Comparison of ENCODE assay signal across 18 mouse cellular contexts in genomic region chr9:120149222-120149828, GRCm38 (mm10). TPM values are rescaled to one million over a fixed set of nuclear protein-coding genes. Genes with fewer than 3 reads are reported as not detected.
A peak's percentile ranks its signal among the peaks of the same experiment; 100 is the strongest.
DNase-seq lines count a peak whose midpoint lies in the region; ATAC-seq and TF ChIP-seq lines count a peak whose summit lies in the region.
"Had no signal": no experiment of that assay in that cellular context is flagged by ENCODE, and none has a peak within 500 bp of the region (broad histone marks: within the 10 kb centered on the region; RNA-seq: fewer than 3 reads in every experiment).

Mobp (plus strand) TSS chr9:120149707.

- H3K9ac ChIP-seq in forebrain, postnatal 0 days, result no peak within 1 kb of the TSS
- H3K9ac ChIP-seq: heart, embryonic 13.5 days; limb, embryonic 12.5 days had no signal

- DNase-seq in forebrain, embryonic 10.5 days (ENCODE audit: extremely low spot score, low spot score), result no peak
- DNase-seq in forebrain, postnatal 0 days, result no peak
- peak; percentile 31 for DNase-seq in retina, postnatal 1 day
- no peak for DNase-seq in retina, embryonic 14.5 days (ENCODE audit: low spot score)
- no peak for DNase-seq in layer of hippocampus, postnatal 36 days
- DNase-seq in kidney, adult 8-10 months, result no peak
- no peak for DNase-seq in right cerebral cortex, postnatal 14 days
- DNase-seq: adrenal gland, adult 2 months; B cell, adult 2 months; gastrocnemius, postnatal 14 days; kidney, adult 18-20 months; lung, adult 2 months; thymus, postnatal 14 days had no signal

- H3K27ac ChIP-seq in forebrain, embryonic 10.5 days, result peak within 1 kb of the TSS; percentile 72
- H3K27ac ChIP-seq in forebrain, postnatal 0 days (ENCODE audit: low read depth, low read length), result no peak within 1 kb of the TSS
- H3K27ac ChIP-seq: heart, embryonic 13.5 days; hindbrain, embryonic 10.5 days; limb, embryonic 12.5 days had no signal

- 48% methylated on average over 11 of the region's 11 CpGs for WGBS in forebrain, embryonic 10.5 days
- 22% methylated on average over 11 of the region's 11 CpGs for WGBS in forebrain, postnatal 0 days

- no peaks in the 10 kb centered on the region for H3K9me3 ChIP-seq in forebrain, embryonic 10.5 days
- no peaks in the 10 kb centered on the region for H3K9me3 ChIP-seq in forebrain, postnatal 0 days (ENCODE audit: low read length)
- H3K9me3 ChIP-seq: heart, embryonic 13.5 days; hindbrain, embryonic 10.5 days; limb, embryonic 12.5 days had no signal

- peaks cover 14% of the 10 kb centered on the region for H3K4me1 ChIP-seq in forebrain, embryonic 10.5 days
- no peaks in the 10 kb centered on the region for H3K4me1 ChIP-seq in forebrain, postnatal 0 days (ENCODE audit: insufficient read depth)
- H3K4me1 ChIP-seq: heart, embryonic 13.5 days; limb, embryonic 12.5 days had no signal

- no peaks in the 10 kb centered on the region for H3K36me3 ChIP-seq in forebrain, embryonic 10.5 days (replicated peaks)
- H3K36me3 ChIP-seq in forebrain, postnatal 0 days (ENCODE audit: insufficient read depth), result no peaks in the 10 kb centered on the region
- H3K36me3 ChIP-seq: heart, embryonic 13.5 days; hindbrain, embryonic 10.5 days; limb, embryonic 12.5 days had no signal

- H3K4me3 ChIP-seq in forebrain, embryonic 10.5 days, result no peak within 1 kb of the TSS
- H3K4me3 ChIP-seq in forebrain, postnatal 0 days (ENCODE audit: low read depth, low read length), result no peak within 1 kb of the TSS
- H3K4me3 ChIP-seq: heart, embryonic 13.5 days; hindbrain, embryonic 10.5 days; limb, embryonic 12.5 days had no signal

- H3K4me2 ChIP-seq in forebrain, postnatal 0 days (ENCODE audit: low read depth), result no peak within 1 kb of the TSS
- H3K4me2 ChIP-seq: heart, embryonic 13.5 days; limb, embryonic 12.5 days had no signal

- no peak for TF ChIP-seq CTCF in forebrain, postnatal 0 days (IDR thresholded peaks at IDR 0.05; ENCODE audit: low read depth)

- no peaks in the 10 kb centered on the region for H3K27me3 ChIP-seq in forebrain, embryonic 10.5 days (ENCODE audit: poor library complexity, severe bottlenecking)
- no peaks in the 10 kb centered on the region for H3K27me3 ChIP-seq in forebrain, postnatal 0 days (ENCODE audit: insufficient read depth, low read length)

- ATAC-seq in forebrain, postnatal 0 days, result no peak
- ATAC-seq in inflammation-experienced regulatory T-cells, adult 6 months, result no peak

RNA-seq across cellular contexts. Expression of gene Mobp, which starts in this region (rescaled TPM):
- polyA plus RNA-seq in forebrain, embryonic 10.5 days (2016; fragmentation: Nextera tagmentation; extraction: Ambion mirVana), result 1.7 and 1.9 TPM in 2 replicates
- total RNA-seq in forebrain, postnatal 0 days (2014; rRNA removed), result 0.08 TPM in 1 of 2 replicates, not detected in the other
- polyA plus RNA-seq in forebrain, postnatal 0 days (2015; fragmentation: Nextera tagmentation; extraction: Ambion mirVana), result 0.18 TPM in 1 of 2 replicates, not detected in the other
- total RNA-seq in layer of hippocampus, postnatal 36 days (2021), result 100 to 1,000 TPM; 456 to 539 TPM
- under 1 TPM in 1 of 3 experiments, not detected in 2; 0.21 TPM for polyA plus RNA-seq in inflammation-experienced regulatory T-cells, adult 6 months (2017; shearing (Covaris generic))
- total RNA-seq: neutrophil, adult 5-6 weeks had no signal
- polyA plus RNA-seq: adrenal gland, adult 2 months; heart, embryonic 13.5 days; limb, embryonic 12.5 days; lung, adult 2 months had no signal

Comparison
In these comparisons a context has a peak if more than half of its experiments do, and no peak if none do; other contexts are left out.
1. RNA of gene Mobp (total RNA-seq): 456 to 539 TPM in layer of hippocampus, postnatal 36 days; 0.08 TPM in forebrain, postnatal 0 days; every median in the first group is over 100 times any median in the second.